Mouse (Mus musculus) heart, postnatal 0 days (tissue): ENCODE measurements at regions not wholly inside any gene's neighbourhood (a gene's known extent, or its start where the extent isn't known, plus 50 kb on each side); places are given as distances from the start of the nearest gene placed in this dataset.

ENCODE experiments used
- CTCF ChIP-seq: IDR thresholded peaks from 2 replicates; pipeline ENCODE4 v1.5.1; 2016; ENCODE audit warnings: antibody characterized with exemption, control low read depth, low read depth
- EP300 ChIP-seq: IDR thresholded peaks from 2 replicates; pipeline ENCODE4 v1.6.1; 2016; ENCODE audit warnings: antibody characterized with exemption, low read depth

- TF ChIP-seq EP300 (no peak), CTCF (no peak)
Observed at GRCm38 (mm10) chr10:37694041-37694690, 555.4 kb upstream of the Marcks start.
